Comparison of ENCODE assay signal across 20 mouse cellular contexts in the genomic region with DNA sequence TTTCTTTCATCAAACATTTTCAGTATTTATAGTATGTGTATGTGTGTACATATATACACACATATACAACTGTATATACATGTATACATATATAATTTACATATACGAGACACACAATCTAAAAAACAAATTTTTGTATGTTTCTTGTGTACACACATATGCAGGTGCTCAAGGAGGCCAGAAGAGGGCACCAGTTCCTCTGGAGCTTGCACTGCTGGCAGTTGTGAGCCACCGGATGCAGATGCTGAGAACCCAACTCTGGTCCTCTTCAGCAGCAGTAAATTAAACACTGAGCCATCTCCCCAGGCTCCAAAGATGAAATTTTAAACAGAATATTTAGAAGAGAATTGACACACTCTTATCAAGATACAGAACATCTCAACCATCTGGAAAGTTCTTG.
DNase-seq lines count a peak whose midpoint lies in the region; ATAC-seq and TF ChIP-seq lines count a peak whose summit lies in the region.
"Had no signal": no experiment of that assay in that cellular context is flagged by ENCODE, and none has a peak within 500 bp of the region (broad histone marks: within the 10 kb centered on the region; RNA-seq: fewer than 3 reads in every experiment).

No protein-coding gene starts in this region.

- no peaks in the 10 kb centered on the region for H3K27me3 ChIP-seq in heart, adult 2 months (ENCODE audit: control insufficient read depth, insufficient read depth, low read length)
- no peaks in the 10 kb centered on the region for H3K27me3 ChIP-seq in heart, embryonic 10.5 days (ENCODE audit: insufficient read depth, poor library complexity, severe bottlenecking)
- H3K27me3 ChIP-seq in MEL (ENCODE audit: control insufficient read depth in 1 of 2, insufficient read depth in 2 of 2, low read length in 2 of 2), result peaks cover 2 to 4% of the 10 kb centered on the region in 2 experiments
- no peaks in the 10 kb centered on the region for H3K27me3 ChIP-seq in midbrain, postnatal 0 days (ENCODE audit: insufficient read depth, low read length)
- H3K27me3 ChIP-seq: hindbrain, embryonic 15.5 days; limb, embryonic 15.5 days; megakaryocyte, embryonic 14.5 days; midbrain, embryonic 15.5 days; neural tube, embryonic 15.5 days; stomach, embryonic 15.5 days had no signal

- no peak overlapping the region for H3K27ac ChIP-seq in heart, adult 2 months
- H3K27ac ChIP-seq in heart, embryonic 10.5 days, result no peak overlapping the region
- H3K27ac ChIP-seq in MEL (ENCODE audit: control insufficient read depth, low read depth, low read length), result no peak overlapping the region
- no peak overlapping the region for H3K27ac ChIP-seq in midbrain, postnatal 0 days (ENCODE audit: low read depth, low read length)
- H3K27ac ChIP-seq: hindbrain, embryonic 15.5 days; kidney, postnatal 0 days; limb, embryonic 15.5 days; midbrain, embryonic 15.5 days; neural tube, embryonic 15.5 days; stomach, embryonic 15.5 days had no signal

- H3K79me2 ChIP-seq in heart, adult 2 months (replicated peaks; ENCODE audit: control insufficient read depth, insufficient read depth, low read length), result no peaks in the 10 kb centered on the region
- no peaks in the 10 kb centered on the region for H3K79me2 ChIP-seq in MEL (ENCODE audit: control insufficient read depth, insufficient read depth, low read length, poor library complexity)

- 0 out of 2 replicates have a peak, but pooled peaks have one; percentile 6 for TF ChIP-seq CTCF in heart, adult 2 months (IDR thresholded peaks at IDR 0.05)
- TF ChIP-seq CTCF in lung, adult 2 months (IDR thresholded peaks at IDR 0.05; ENCODE audit: insufficient read depth, low read length), result 0 out of 2 replicates have a peak, but pooled peaks have one; percentile 1
- peak; percentile 37 to 60 (median 54) for TF ChIP-seq CTCF in MEL (IDR thresholded peaks at IDR 0.05 in 2 of 3, conservative IDR thresholded peaks at IDR 0.05 in 1 of 3; ENCODE audit: control insufficient read depth in 1 of 3, insufficient read depth in 1 of 3, low read depth in 2 of 3, low read length in 3 of 3, poor library complexity in 1 of 3, severe bottlenecking in 1 of 3)
- TF ChIP-seq CTCF in midbrain, postnatal 0 days (IDR thresholded peaks at IDR 0.05), result no peak

- no peak overlapping the region for H3K4me2 ChIP-seq in midbrain, postnatal 0 days (ENCODE audit: low read depth, low read length, poor library complexity, severe bottlenecking)
- H3K4me2 ChIP-seq: hindbrain, embryonic 15.5 days; limb, embryonic 15.5 days; midbrain, embryonic 15.5 days; neural tube, embryonic 15.5 days; stomach, embryonic 15.5 days had no signal

- TF ChIP-seq POLR2A in heart, adult 2 months (IDR thresholded peaks at IDR 0.05; ENCODE audit: insufficient read depth, low read depth, low read length), result no peak
- TF ChIP-seq POLR2A in lung, adult 2 months (IDR thresholded peaks at IDR 0.05; ENCODE audit: borderline replicate concordance, extremely low read depth, low read depth, low read length), result no peak
- no peak for TF ChIP-seq POLR2A in MEL (IDR thresholded peaks at IDR 0.05; ENCODE audit: control insufficient read depth in 1 of 2, insufficient read depth in 1 of 2, low read depth in 1 of 2, low read length in 2 of 2, poor library complexity in 1 of 2)

- no peaks in the 10 kb centered on the region for H3K36me3 ChIP-seq in heart, adult 2 months (ENCODE audit: control insufficient read depth, insufficient read depth, low read length)
- no peaks in the 10 kb centered on the region for H3K36me3 ChIP-seq in heart, embryonic 10.5 days
- H3K36me3 ChIP-seq in MEL (ENCODE audit: control insufficient read depth in 1 of 2, insufficient read depth in 2 of 2, low read length in 2 of 2), result no peaks in the 10 kb centered on the region
- no peaks in the 10 kb centered on the region for H3K36me3 ChIP-seq in midbrain, postnatal 0 days (ENCODE audit: insufficient read depth, low read length)
- H3K36me3 ChIP-seq: G1E; hindbrain, embryonic 15.5 days; limb, embryonic 15.5 days; midbrain, embryonic 15.5 days; neural tube, embryonic 15.5 days; stomach, embryonic 15.5 days had no signal

- H3K9ac ChIP-seq in heart, adult 2 months (ENCODE audit: low read depth, low read length), result no peak overlapping the region
- no peak overlapping the region for H3K9ac ChIP-seq in MEL (ENCODE audit: control insufficient read depth, low read depth, low read length, poor library complexity, severe bottlenecking)
- no peak overlapping the region for H3K9ac ChIP-seq in midbrain, postnatal 0 days (replicated peaks; ENCODE audit: low read length, poor library complexity, severe bottlenecking)
- H3K9ac ChIP-seq: hindbrain, embryonic 15.5 days; limb, embryonic 15.5 days; midbrain, embryonic 15.5 days; neural tube, embryonic 15.5 days; stomach, embryonic 15.5 days had no signal

- TF ChIP-seq RAD21 in MEL (IDR thresholded peaks at IDR 0.05; ENCODE audit: low read depth, low read length), result peak; percentile 60

- H3K9me3 ChIP-seq in heart, embryonic 10.5 days, result no peaks in the 10 kb centered on the region
- no peaks in the 10 kb centered on the region for H3K9me3 ChIP-seq in MEL (replicated peaks; ENCODE audit: insufficient read depth, low read length)
- H3K9me3 ChIP-seq in midbrain, postnatal 0 days (ENCODE audit: low read length), result no peaks in the 10 kb centered on the region
- H3K9me3 ChIP-seq: G1E; hindbrain, embryonic 15.5 days; limb, embryonic 15.5 days; midbrain, embryonic 15.5 days; neural tube, embryonic 15.5 days; stomach, embryonic 15.5 days had no signal

- no peak for DNase-seq in heart, adult 2 months
- no peak for DNase-seq in heart, embryonic 10.5 days (ENCODE audit: low spot score)
- DNase-seq in lung, adult 2 months, result no peak
- no peak for DNase-seq in lung, postnatal 25 days (ENCODE audit: low spot score)
- peak; percentile 40 for DNase-seq in MEL (ENCODE audit: low read depth, low spot score)
- no peak for DNase-seq in thymus, postnatal 10 days (ENCODE audit: low spot score in 2 of 2)
- DNase-seq in midbrain, postnatal 0 days (ENCODE audit: low spot score), result no peak
- DNase-seq: cerebellum, adult 18-20 months; heart, adult 11 months; heart, postnatal 36 days; right cerebral cortex, postnatal 25 days had no signal

- TF ChIP-seq EP300 in heart, adult 2 months (IDR thresholded peaks at IDR 0.05; ENCODE audit: insufficient read depth, low read depth, low read length), result no peak
- no peak for TF ChIP-seq EP300 in MEL (IDR thresholded peaks at IDR 0.05; ENCODE audit: low read depth in 1 of 2, low read length in 2 of 2)

- no peak overlapping the region for H3K4me3 ChIP-seq in heart, adult 2 months
- no peak overlapping the region for H3K4me3 ChIP-seq in heart, embryonic 10.5 days
- H3K4me3 ChIP-seq in lung, adult 2 months (replicated peaks; ENCODE audit: extremely low read depth, low read depth, low read length), result no peak overlapping the region
- no peak overlapping the region for H3K4me3 ChIP-seq in MEL (ENCODE audit: control insufficient read depth in 1 of 2, insufficient read depth in 1 of 2, low read depth in 2 of 2, low read length in 2 of 2)
- no peak overlapping the region for H3K4me3 ChIP-seq in midbrain, postnatal 0 days (ENCODE audit: low read depth, low read length)
- H3K4me3 ChIP-seq: hindbrain, embryonic 15.5 days; limb, embryonic 15.5 days; megakaryocyte, embryonic 14.5 days; midbrain, embryonic 15.5 days; neural tube, embryonic 15.5 days; stomach, embryonic 15.5 days had no signal

- WGBS in heart, adult 2 months, result 94% methylated on average over 2 of the region's 2 CpGs
- 93% methylated on average over 2 of the region's 2 CpGs for WGBS in heart, embryonic 10.5 days
- WGBS in lung, adult 2 months, result 90% methylated on average over 2 of the region's 2 CpGs
- WGBS in midbrain, postnatal 0 days, result 98% methylated on average over 2 of the region's 2 CpGs

- H3K4me1 ChIP-seq in heart, adult 2 months (ENCODE audit: control insufficient read depth, insufficient read depth, low read length), result no peaks in the 10 kb centered on the region
- H3K4me1 ChIP-seq in heart, embryonic 10.5 days, result no peaks in the 10 kb centered on the region
- no peaks in the 10 kb centered on the region for H3K4me1 ChIP-seq in lung, adult 2 months (ENCODE audit: control insufficient read depth, insufficient read depth, low read length)
- no peaks in the 10 kb centered on the region for H3K4me1 ChIP-seq in MEL (ENCODE audit: control insufficient read depth in 1 of 2, insufficient read depth in 2 of 2, low read length in 2 of 2)
- H3K4me1 ChIP-seq in midbrain, postnatal 0 days (ENCODE audit: insufficient read depth, low read length), result no peaks in the 10 kb centered on the region
- H3K4me1 ChIP-seq: hindbrain, embryonic 15.5 days; limb, embryonic 15.5 days; midbrain, embryonic 15.5 days; neural tube, embryonic 15.5 days; stomach, embryonic 15.5 days had no signal

- no peak for ATAC-seq in midbrain, postnatal 0 days (ENCODE audit: low FRiP score)
- ATAC-seq: intestine, embryonic 16.5 days; midbrain, embryonic 15.5 days had no signal

- intact Hi-C loops in heart, adult 2 months (cut with DNase I), result no loop called here

TF ChIP-seq in MEL, 35 proteins besides CTCF, POLR2A, EP300 and RAD21:
- TF ChIP-seq POLR2AphosphoS5 (IDR thresholded peaks at IDR 0.05; ENCODE audit: borderline replicate concordance, low read depth, low read length) (no peak), UBTF (IDR thresholded peaks at IDR 0.05; ENCODE audit: borderline replicate concordance, insufficient read depth, low read depth, low read length) (no peak), ZC3H11A (IDR thresholded peaks at IDR 0.05; ENCODE audit: low read depth, low read length) (peak; percentile 42), TBP (IDR thresholded peaks at IDR 0.05; ENCODE audit: low read depth, low read length) (no peak), GATA1 (IDR thresholded peaks at IDR 0.05; ENCODE audit: low read depth, low read length) (no peak), SMC3 (IDR thresholded peaks at IDR 0.05; ENCODE audit: low read depth, low read length) (peak; percentile 68)
